Mouse (Mus musculus): Measurements from ENCODE around the gene Phykpl. TPM values are rescaled to one million over a fixed set of nuclear protein-coding genes. Genes with fewer than 3 reads are reported as not detected.

Gene Phykpl
- polyA plus RNA-seq, 2 experiments = 16.7 to 20.5 TPM

GRCm38 (mm10) chr11:51635127-51635524 lies 50.6 kb downstream of the Phykpl start:
- no peaks in the 10 kb centered on the region for H3K27me3 ChIP-seq (ENCODE audit: control insufficient read depth, insufficient read depth, low read length)
- no peaks in the 10 kb centered on the region for H3K36me3 ChIP-seq (ENCODE audit: control insufficient read depth, insufficient read depth, low read length)
- ATAC-seq (ENCODE audit: low FRiP score, low read depth) (no peak), DNase-seq (ENCODE audit: low spot score) (no peak)
- H3K4me2 ChIP-seq (replicated peaks; ENCODE audit: low read depth, low read length, severe bottlenecking) = peak overlapping the region; percentile 70
- WGBS = 21% methylated on average over 6 of the region's 6 CpGs
- H3K9ac ChIP-seq (ENCODE audit: low read depth, low read length, severe bottlenecking) = peak overlapping the region; percentile 62
- TF ChIP-seq POLR2A (IDR thresholded peaks at IDR 0.05; ENCODE audit: borderline replicate concordance, extremely low read depth, insufficient read depth, insufficient read length) = no peak
- peak overlapping the region; percentile 58 for H3K4me3 ChIP-seq (replicated peaks; ENCODE audit: low read length)
- peak overlapping the region; percentile 63; the same call in 1 of the 2 replicates for H3K27ac ChIP-seq (replicated peaks; ENCODE audit: low read depth, low read length)
- H3K9me3 ChIP-seq (ENCODE audit: control insufficient read depth, low read length) = no peaks in the 10 kb centered on the region
- peaks cover 10% of the 10 kb centered on the region for H3K4me1 ChIP-seq (ENCODE audit: control insufficient read depth, insufficient read depth, low read length)

GRCm38 (mm10) chr11:51635525-51636322 lies 51.2 kb downstream of the Phykpl start, which contains the start of gene Rmnd5b:
Gene Rmnd5b, minus strand, starts transcription at chr11:51635896.
- H3K9ac ChIP-seq (ENCODE audit: low read depth, low read length, severe bottlenecking) = peak within 1 kb of the TSS; percentile 62
- peak within 1 kb of the TSS; percentile 70 for H3K4me2 ChIP-seq (replicated peaks; ENCODE audit: low read depth, low read length, severe bottlenecking)

GRCm38 (mm10) chr11:51636323-51636684 lies 51.7 kb downstream of the Phykpl start:
- H3K9ac ChIP-seq (ENCODE audit: low read depth, low read length, severe bottlenecking) = peak overlapping the region; percentile 62
- H3K36me3 ChIP-seq (ENCODE audit: control insufficient read depth, insufficient read depth, low read length) = no peaks in the 10 kb centered on the region
- H3K27me3 ChIP-seq (ENCODE audit: control insufficient read depth, insufficient read depth, low read length) = no peaks in the 10 kb centered on the region
- peak overlapping the region; percentile 58 for H3K4me3 ChIP-seq (replicated peaks; ENCODE audit: low read length)
- TF ChIP-seq POLR2A (IDR thresholded peaks at IDR 0.05; ENCODE audit: borderline replicate concordance, extremely low read depth, insufficient read depth, insufficient read length) = no peak
- peaks cover 10% of the 10 kb centered on the region for H3K4me1 ChIP-seq (ENCODE audit: control insufficient read depth, insufficient read depth, low read length)
- WGBS = under 1% methylated on average over 6 of the region's 6 CpGs
- no peaks in the 10 kb centered on the region for H3K9me3 ChIP-seq (ENCODE audit: control insufficient read depth, low read length)
- H3K4me2 ChIP-seq (replicated peaks; ENCODE audit: low read depth, low read length, severe bottlenecking) = peak overlapping the region; percentile 70
- ATAC-seq (ENCODE audit: low FRiP score, low read depth) (peak; percentile 34; the same call in 1 of the 2 replicates), DNase-seq (ENCODE audit: low spot score) (peak; percentile 86)
- peak overlapping the region; percentile 63 for H3K27ac ChIP-seq (replicated peaks; ENCODE audit: low read depth, low read length)

More at GRCm38 (mm10) chr11:51635525-51636322, 51.2 kb downstream of the Phykpl start, which contains the start of gene Rmnd5b:
- no peaks in the 10 kb centered on the region for H3K27me3 ChIP-seq (ENCODE audit: control insufficient read depth, insufficient read depth, low read length)
- ATAC-seq (ENCODE audit: low FRiP score, low read depth) = peak; percentile 81
- no peaks in the 10 kb centered on the region for H3K36me3 ChIP-seq (ENCODE audit: control insufficient read depth, insufficient read depth, low read length)
- peak; percentile 88 for DNase-seq (ENCODE audit: low spot score)
- 0 out of 2 replicates have a peak, but pooled peaks have one; percentile 52 for TF ChIP-seq POLR2A (IDR thresholded peaks at IDR 0.05; ENCODE audit: borderline replicate concordance, extremely low read depth, insufficient read depth, insufficient read length)
- H3K4me1 ChIP-seq (ENCODE audit: control insufficient read depth, insufficient read depth, low read length) = peaks cover 10% of the 10 kb centered on the region
- H3K9me3 ChIP-seq (ENCODE audit: control insufficient read depth, low read length) = no peaks in the 10 kb centered on the region
- 1% methylated on average over 59 of the region's 61 CpGs for WGBS
- H3K4me3 ChIP-seq (replicated peaks; ENCODE audit: low read length) = peak within 1 kb of the TSS; percentile 58
- H3K27ac ChIP-seq (replicated peaks; ENCODE audit: low read depth, low read length) = peak within 1 kb of the TSS; percentile 63

- Histone ChIP-seq H3K27me3 (ENCODE audit: control insufficient read depth, insufficient read depth, low read length) (no peaks in the 10 kb centered on the region), H3K27ac (replicated peaks; ENCODE audit: low read depth, low read length) (peak overlapping the region; percentile 56), H3K4me2 (replicated peaks; ENCODE audit: low read depth, low read length, severe bottlenecking) (peak overlapping the region; percentile 33), H3K36me3 (ENCODE audit: control insufficient read depth, insufficient read depth, low read length) (peaks cover 5% of the 10 kb centered on the region; the same call in 1 of the 2 replicates), H3K9ac (ENCODE audit: low read depth, low read length, severe bottlenecking) (peak overlapping the region; percentile 18), H3K9me3 (ENCODE audit: control insufficient read depth, low read length) (no peaks in the 10 kb centered on the region), H3K4me3 (replicated peaks; ENCODE audit: low read length) (peak overlapping the region; percentile 14), H3K4me1 (ENCODE audit: control insufficient read depth, insufficient read depth, low read length) (peaks cover 10% of the 10 kb centered on the region)
- ATAC-seq (ENCODE audit: low FRiP score, low read depth) (peak; percentile 28; the same call in 1 of the 2 replicates), DNase-seq (ENCODE audit: low spot score) (peak; percentile 69)
- no peak for TF ChIP-seq POLR2A (IDR thresholded peaks at IDR 0.05; ENCODE audit: borderline replicate concordance, extremely low read depth, insufficient read depth, insufficient read length)
- WGBS = 3% methylated on average over 17 of the region's 17 CpGs
Measured at GRCm38 (mm10) chr11:51637971-51638414, 53.4 kb downstream of the Phykpl start.

- H3K27me3 ChIP-seq (ENCODE audit: control insufficient read depth, insufficient read depth, low read length) = no peaks in the 10 kb centered on the region
- no peak for TF ChIP-seq POLR2A (IDR thresholded peaks at IDR 0.05; ENCODE audit: borderline replicate concordance, extremely low read depth, insufficient read depth, insufficient read length)
- no peak for ATAC-seq (ENCODE audit: low FRiP score, low read depth)
- DNase-seq (ENCODE audit: low spot score) = no peak
- H3K36me3 ChIP-seq (ENCODE audit: control insufficient read depth, insufficient read depth, low read length) = peaks cover 11% of the 10 kb centered on the region
- peak overlapping the region; percentile 56 for H3K27ac ChIP-seq (replicated peaks; ENCODE audit: low read depth, low read length)
- H3K9me3 ChIP-seq (ENCODE audit: control insufficient read depth, low read length) = no peaks in the 10 kb centered on the region
- 58% methylated on average over 5 of the region's 5 CpGs for WGBS
- H3K4me1 ChIP-seq (ENCODE audit: control insufficient read depth, insufficient read depth, low read length) = peaks cover 10% of the 10 kb centered on the region
- no peak overlapping the region for H3K4me3 ChIP-seq (replicated peaks; ENCODE audit: low read length)
- H3K4me2 ChIP-seq (replicated peaks; ENCODE audit: low read depth, low read length, severe bottlenecking) = peak overlapping the region; percentile 33
- no peak overlapping the region for H3K9ac ChIP-seq (ENCODE audit: low read depth, low read length, severe bottlenecking)
Measured at GRCm38 (mm10) chr11:51638497-51638896, 53.9 kb downstream of the Phykpl start.
